Mouse (Mus musculus) Patski (cell line): Measurements from ENCODE around the gene Gm13124. TPM values are rescaled to one million over a fixed set of nuclear protein-coding genes. Genes with fewer than 3 reads are reported as not detected.

ENCODE experiments used
- ATAC-seq: fragments of 100-300 bp; one replicate; pipeline ENCODE4 v1.8.0; 2021
- CTCF ChIA-PET: fragments of 350-600 bp; sonication (Branson Sonifier 250); formaldehyde crosslinking; loops from one replicate; lab custom pipeline; 2022; ENCODE audit warnings: inconsistent platforms; lab: Charles Lee
- POLR2A ChIA-PET: fragments of 350-600 bp; sonication (Branson Sonifier 250); formaldehyde crosslinking; loops from one replicate; lab custom pipeline; 2022; ENCODE audit warnings: antibody characterized with exemption, inconsistent platforms; lab: Charles Lee
- DNase-seq: peaks from one replicate; pipeline ENCODE4 v3.0.0-alpha.2; 2011; ENCODE audit warnings: low read depth, low spot score
- H3K27me3 ChIP-seq: fragments of 371-371 bp; one replicate; pipeline ENCODE4 v1.5.1; 2021
- CTCF ChIP-seq: fragments of 100-300 bp; IDR thresholded peaks from one replicate; pipeline ENCODE4 v1.5.1; 2021
- in situ Hi-C: fragments of 300-500 bp; cut with MboI; formaldehyde crosslinking; loops from 3 replicates; pipeline ENCODE4 v1.11.1; 2018; ENCODE audit warnings: low pct_unique_long_range_greater_than_20kb, mixed read lengths
- polyA plus RNA-seq: library from polyadenylated mRNA; unstranded; gene quantifications from one replicate; pipeline ENCODE4 v1.2.3, GENCODE M21; 2021

Gm13124 gene
- polyA plus RNA-seq, 1 experiment from 2014 or later, result not detected

GRCm38 (mm10) chr4:144506518-144506917 is 58.4 kb downstream of the Gm13124 start:
- no peak for DNase-seq
- TF ChIP-seq CTCF, result peak; percentile 43
- ATAC-seq, result no peak
- in situ Hi-C loops, result loop anchor here (5.0 kb wide), 1 partner anchor 79 kb away; no protein-coding TSS in a partner anchor
- ChIA-PET CTCF (interaction anchor here (0.7 to 2.4 kb wide), 4 partner anchors 14 to 78 kb away, joined by 3 to 9 read pairs (median 4); no protein-coding TSS in a partner anchor), POLR2A (no interaction called here)
- H3K27me3 ChIP-seq, result no peaks in the 10 kb centered on the region

Other genes starting within 250 kb of the Gm13124 start
- gene Gm13128, start 234.9 kb downstream of the Gm13124 start, polyA plus RNA-seq, result not detected
- gene Gm13119, start 207.2 kb downstream of the Gm13124 start, polyA plus RNA-seq, result 0.04 TPM
- gene Pramef20, start 187.2 kb downstream of the Gm13124 start, polyA plus RNA-seq, result not detected
- gene Pramef12, start 156.7 kb downstream of the Gm13124 start, polyA plus RNA-seq, result 0.04 TPM
- gene 1700012P22Rik, start 126.4 kb downstream of the Gm13124 start, polyA plus RNA-seq, result not detected
- not detected for gene Gm9944, start 111.8 kb downstream of the Gm13124 start, polyA plus RNA-seq
- gene Aadacl3, start 101.4 kb downstream of the Gm13124 start, polyA plus RNA-seq, result not detected
- not detected for gene 9430007A20Rik, start 45.3 kb downstream of the Gm13124 start, polyA plus RNA-seq
- gene Aadacl4, start 48.6 kb upstream of the Gm13124 start, polyA plus RNA-seq, result not detected
- not detected for gene Gm436, start 121.2 kb upstream of the Gm13124 start, polyA plus RNA-seq
- 0.22 TPM for gene Gm13178, start 156.3 kb upstream of the Gm13124 start, polyA plus RNA-seq
- gene Gm438, start 221.4 kb upstream of the Gm13124 start, polyA plus RNA-seq, result not detected